Mouse (Mus musculus) neural tube, embryonic 13.5 days (tissue): ENCODE data around the gene Tspear. TPM values are rescaled to one million over a fixed set of nuclear protein-coding genes. Genes with fewer than 3 reads are reported as not detected.

Experiments
- ATAC-seq: fragments of 200-750 bp; cut with Nextera tagmentation; 2 replicates; pipeline ENCODE4 v1.8.0; 2017; ENCODE audit warnings: low read depth, mild to moderate bottlenecking, moderate TSS enrichment, moderate library complexity
- H3K27ac ChIP-seq: fragments of 300-500 bp; sonication (generic); replicated peaks from 2 replicates; pipeline ENCODE4 v1.5.1; 2015; ENCODE audit warnings: moderate library complexity, mild to moderate bottlenecking, inconsistent platforms
- H3K27me3 ChIP-seq: fragments of 300-500 bp; sonication (generic); 2 replicates; pipeline ENCODE4 v1.6.1; 2015; ENCODE audit warnings: mild to moderate bottlenecking, inconsistent platforms
- H3K36me3 ChIP-seq: fragments of 300-500 bp; sonication (generic); 2 replicates; pipeline ENCODE4 v1.6.1; 2015; ENCODE audit warnings: mild to moderate bottlenecking, inconsistent platforms
- H3K4me1 ChIP-seq: fragments of 300-500 bp; sonication (generic); replicated peaks from 2 replicates; pipeline ENCODE4 v1.6.1; 2015; ENCODE audit warnings: inconsistent platforms
- H3K4me2 ChIP-seq: fragments of 300-500 bp; sonication (generic); 2 replicates; pipeline ENCODE4 v1.6.1; 2015; ENCODE audit warnings: inconsistent platforms, mild to moderate bottlenecking, moderate library complexity
- H3K4me3 ChIP-seq: fragments of 300-500 bp; sonication (generic); 2 replicates; pipeline ENCODE4 v1.5.1; 2015; ENCODE audit warnings: mild to moderate bottlenecking, inconsistent platforms
- H3K9ac ChIP-seq: fragments of 300-500 bp; sonication (generic); 2 replicates; pipeline ENCODE4 v1.6.1; 2015; ENCODE audit warnings: moderate library complexity, mild to moderate bottlenecking, inconsistent platforms
- H3K9me3 ChIP-seq: fragments of 300-500 bp; sonication (generic); 2 replicates; pipeline ENCODE4 v1.6.1; 2016; ENCODE audit warnings: inconsistent platforms
- WGBS: fragments of 180-500 bp; shearing (Covaris S2); methylation state at CpG from one replicate; pipeline ENCODE4 v1.1.7; 2015; 5-methylcytosine and 5-hydroxymethylcytosine counted together
- polyA plus RNA-seq: library from polyadenylated mRNA; unstranded; fragments of >200 nt; fragmentation: Nextera tagmentation; extraction: Ambion mirVana; gene quantifications from 2 replicates; pipeline ENCODE4 v1.2.1, GENCODE M21; 2015

Tspear gene
- polyA plus RNA-seq, result 0.48 and 2.0 TPM in 2 replicates

DNA sequence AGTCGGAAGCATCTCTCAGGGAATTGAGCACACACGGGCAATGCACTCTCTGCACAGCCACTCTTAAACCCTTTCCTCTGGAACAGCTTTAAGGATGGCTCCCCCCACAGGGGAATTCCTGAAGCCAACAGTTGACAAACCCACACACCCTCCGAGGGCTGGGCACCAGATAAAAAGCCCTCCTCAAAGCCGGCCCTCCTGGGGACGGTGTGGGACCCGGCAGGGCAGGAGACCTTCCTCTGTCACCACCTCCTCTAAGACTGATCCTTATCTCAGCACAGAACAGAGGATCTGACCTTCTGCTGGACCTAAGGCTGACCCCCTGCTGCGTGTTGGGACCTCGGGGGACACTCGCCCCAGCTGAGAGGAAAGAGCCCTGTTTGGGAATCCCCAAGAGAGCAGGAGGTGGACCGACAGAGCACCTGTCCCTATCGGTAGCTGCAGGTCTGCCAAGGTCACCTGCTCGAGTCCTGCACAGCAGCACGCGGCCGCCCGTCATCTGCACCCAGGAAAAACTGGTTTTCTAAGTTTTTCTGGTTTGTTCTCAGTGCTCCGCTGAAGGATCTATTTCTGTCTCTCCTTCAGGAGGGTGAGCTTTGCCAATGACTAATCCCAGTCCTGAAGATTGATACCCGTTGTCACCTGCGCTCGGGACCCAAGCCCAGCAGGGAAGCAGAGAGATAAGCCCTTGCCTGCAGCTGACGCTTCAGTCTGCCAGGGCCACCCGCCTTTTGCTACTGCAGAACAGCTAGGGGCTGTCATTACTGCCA lies at the start of gene Tspear:
TSS of gene Tspear (plus strand) at position 675 of the 770 bp plus-strand sequence.
- peaks cover 40% of the 10 kb centered on the region for H3K27me3 ChIP-seq
- H3K4me3 ChIP-seq, result no peak within 1 kb of the TSS
- no peak within 1 kb of the TSS for H3K27ac ChIP-seq
- 8% methylated on average over 22 of the region's 22 CpGs for WGBS
- H3K36me3 ChIP-seq, result no peaks in the 10 kb centered on the region
- H3K9me3 ChIP-seq, result no peaks in the 10 kb centered on the region
- no peak for ATAC-seq
- H3K4me1 ChIP-seq, result peaks cover 36% of the 10 kb centered on the region
- H3K9ac ChIP-seq, result no peak within 1 kb of the TSS
- H3K4me2 ChIP-seq, result no peak within 1 kb of the TSS

DNA sequence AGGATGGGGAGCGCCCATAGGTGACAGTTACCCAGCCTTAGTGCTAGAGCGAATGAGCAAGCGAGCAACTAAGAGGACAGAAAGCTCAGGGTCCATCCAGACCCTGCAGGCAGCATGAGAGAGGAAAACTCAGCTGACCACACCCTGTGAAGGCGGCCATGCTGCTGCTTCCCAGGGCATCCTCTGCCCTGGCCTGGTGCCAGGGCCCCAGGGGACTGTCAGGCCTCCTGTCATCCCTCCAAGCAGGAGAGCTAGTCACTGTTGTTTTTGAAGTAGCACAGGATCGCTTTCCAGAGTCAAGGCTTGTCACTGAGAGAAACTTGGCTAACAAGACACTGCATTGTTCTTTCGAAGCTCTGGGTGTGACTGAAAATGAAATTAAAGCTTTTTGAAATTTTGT lies 47.4 kb upstream of the Tspear start:
- Histone ChIP-seq H3K4me2 (no peak overlapping the region), H3K4me1 (peaks cover 28% of the 10 kb centered on the region), H3K9ac (peak overlapping the region; percentile 9; the same call in 1 of the 2 replicates), H3K27ac (no peak overlapping the region), H3K27me3 (no peaks in the 10 kb centered on the region), H3K36me3 (peaks cover 72% of the 10 kb centered on the region), H3K9me3 (no peaks in the 10 kb centered on the region), H3K4me3 (no peak overlapping the region)
- WGBS, result 72% methylated on average over 6 of the region's 6 CpGs
- no peak for ATAC-seq

DNA sequence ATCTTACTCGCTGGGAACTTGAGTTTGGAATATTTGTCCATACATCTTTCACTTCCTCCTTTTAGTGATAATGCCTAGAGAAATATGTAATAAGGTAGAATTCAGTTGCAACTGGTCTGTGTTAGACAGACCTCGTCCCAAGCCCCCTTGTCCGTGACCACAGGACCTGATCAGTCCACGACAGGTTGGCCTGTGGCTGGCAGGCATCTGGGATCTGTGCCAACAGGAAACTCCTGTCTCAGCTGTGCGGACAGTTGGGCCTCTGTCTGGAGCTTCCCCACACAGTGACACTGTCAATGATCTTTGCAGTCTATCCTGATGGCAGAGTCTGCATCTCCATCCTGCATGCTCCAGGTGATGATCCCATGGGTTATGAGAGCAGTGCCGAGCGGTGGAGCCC lies 43.2 kb upstream of the Tspear start:
- peaks cover 73% of the 10 kb centered on the region for H3K36me3 ChIP-seq
- no peaks in the 10 kb centered on the region for H3K27me3 ChIP-seq
- 85% methylated on average over 7 of the region's 7 CpGs for WGBS
- no peak overlapping the region for H3K4me2 ChIP-seq
- no peak for ATAC-seq
- H3K9ac ChIP-seq, result no peak overlapping the region
- H3K27ac ChIP-seq, result no peak overlapping the region
- peaks cover 10% of the 10 kb centered on the region for H3K4me1 ChIP-seq
- no peak overlapping the region for H3K4me3 ChIP-seq
- H3K9me3 ChIP-seq, result no peaks in the 10 kb centered on the region

DNA sequence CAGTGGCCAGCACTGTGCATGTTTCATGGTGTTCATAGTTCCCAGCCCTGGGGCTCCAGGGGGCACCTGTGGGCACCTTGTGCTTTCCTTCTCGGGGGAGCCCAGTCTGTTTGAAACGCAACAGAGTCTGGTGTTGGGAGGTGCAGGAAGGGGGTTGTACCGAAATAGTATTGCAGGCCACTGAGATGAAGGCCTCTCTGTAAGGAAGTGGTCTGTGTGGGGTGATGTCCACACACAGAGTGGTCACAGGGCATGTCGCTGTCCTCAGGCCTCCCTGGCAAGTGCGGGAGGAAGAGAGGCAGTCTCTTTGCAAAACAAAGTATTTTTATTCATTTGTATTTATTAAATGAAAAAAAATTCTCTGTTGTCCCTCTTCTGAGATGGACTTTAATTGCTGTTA lies 40.8 kb upstream of the Tspear start:
- H3K36me3 ChIP-seq, result peaks cover 58% of the 10 kb centered on the region
- WGBS, result 90% methylated on average over 5 of the region's 5 CpGs
- no peak overlapping the region for H3K4me2 ChIP-seq
- H3K4me1 ChIP-seq, result peaks cover 9% of the 10 kb centered on the region
- no peak overlapping the region for H3K4me3 ChIP-seq
- H3K27ac ChIP-seq, result no peak overlapping the region
- no peak for ATAC-seq
- H3K27me3 ChIP-seq, result no peaks in the 10 kb centered on the region
- no peak overlapping the region for H3K9ac ChIP-seq
- no peaks in the 10 kb centered on the region for H3K9me3 ChIP-seq

DNA sequence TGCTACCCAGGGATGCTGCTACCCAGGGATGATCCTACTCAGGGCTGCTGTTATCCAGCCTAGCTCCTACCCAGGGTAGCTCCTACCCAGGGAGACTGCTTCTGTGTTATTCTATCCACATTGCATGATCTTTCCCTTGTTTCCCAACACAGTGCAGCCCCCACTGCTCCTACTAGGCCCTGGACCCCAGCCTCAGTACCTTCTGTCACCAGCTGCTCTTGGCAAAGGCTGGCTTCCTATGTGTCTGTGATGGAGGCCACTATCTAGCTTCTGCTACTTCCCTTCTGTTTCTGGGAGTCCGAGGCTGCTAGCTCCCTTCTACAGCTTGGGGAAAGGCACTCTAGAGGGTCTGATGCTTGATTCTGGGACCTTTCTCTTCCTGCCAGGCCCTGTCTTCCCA lies 38.9 kb upstream of the Tspear start:
- peaks cover 9% of the 10 kb centered on the region for H3K4me1 ChIP-seq
- H3K27ac ChIP-seq, result no peak overlapping the region
- no peaks in the 10 kb centered on the region for H3K9me3 ChIP-seq
- no peak overlapping the region for H3K4me3 ChIP-seq
- no peak overlapping the region for H3K4me2 ChIP-seq
- H3K27me3 ChIP-seq, result no peaks in the 10 kb centered on the region
- H3K36me3 ChIP-seq, result peaks cover 41% of the 10 kb centered on the region
- 85% methylated on average over 1 of the region's 1 CpGs for WGBS
- H3K9ac ChIP-seq, result no peak overlapping the region
- ATAC-seq, result no peak

DNA sequence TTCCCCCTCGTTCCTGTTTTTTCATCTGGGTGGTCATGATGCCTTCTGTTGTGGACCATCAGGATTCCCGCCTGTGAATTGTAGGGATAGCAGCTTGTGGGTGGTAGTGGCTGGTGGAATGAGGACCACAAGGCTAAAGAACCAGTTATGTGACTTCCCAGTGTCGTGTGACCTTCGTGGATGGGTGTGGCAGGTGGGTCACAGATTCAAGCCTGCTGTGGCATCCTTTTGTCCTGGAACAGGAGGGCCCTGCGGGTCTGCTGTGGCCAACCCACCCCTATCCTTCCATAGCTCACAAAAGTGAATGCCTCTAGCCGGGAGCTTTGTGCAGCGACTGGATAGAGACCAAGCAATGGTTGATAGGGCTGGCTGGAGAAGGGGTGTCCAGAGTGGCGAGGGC lies 38.5 kb upstream of the Tspear start:
- H3K4me1 ChIP-seq, result peaks cover 9% of the 10 kb centered on the region
- H3K27ac ChIP-seq, result no peak overlapping the region
- peaks cover 38% of the 10 kb centered on the region for H3K36me3 ChIP-seq
- 80% methylated on average over 8 of the region's 8 CpGs for WGBS
- H3K27me3 ChIP-seq, result no peaks in the 10 kb centered on the region
- no peak overlapping the region for H3K9ac ChIP-seq
- H3K4me3 ChIP-seq, result no peak overlapping the region
- H3K9me3 ChIP-seq, result no peaks in the 10 kb centered on the region
- no peak overlapping the region for H3K4me2 ChIP-seq
- ATAC-seq, result no peak

DNA sequence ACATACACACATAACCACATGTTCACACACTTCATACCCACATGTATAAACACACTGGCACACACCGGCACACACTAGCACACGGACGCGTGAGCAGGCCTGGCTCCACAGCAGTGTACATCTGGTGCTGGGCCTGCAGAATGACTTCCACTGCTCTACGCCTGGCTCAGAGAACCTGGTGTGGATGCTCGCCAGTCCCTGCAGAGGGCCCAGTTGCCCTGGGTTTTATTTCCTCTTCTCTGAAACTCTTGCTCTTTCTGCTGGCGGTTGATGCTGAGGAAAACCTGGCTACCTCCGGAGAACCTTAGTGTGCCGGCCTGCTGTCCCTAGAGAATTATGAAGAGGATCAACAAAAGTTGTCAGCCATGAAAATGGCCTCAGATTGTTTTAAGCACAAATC lies 34.3 kb upstream of the Tspear start:
- no peak overlapping the region for H3K4me2 ChIP-seq
- ATAC-seq, result no peak
- H3K36me3 ChIP-seq, result no peaks in the 10 kb centered on the region
- no peaks in the 10 kb centered on the region for H3K9me3 ChIP-seq
- 89% methylated on average over 9 of the region's 9 CpGs for WGBS
- peaks cover 9% of the 10 kb centered on the region for H3K4me1 ChIP-seq
- H3K27me3 ChIP-seq, result no peaks in the 10 kb centered on the region
- no peak overlapping the region for H3K4me3 ChIP-seq
- no peak overlapping the region for H3K9ac ChIP-seq
- no peak overlapping the region for H3K27ac ChIP-seq

DNA sequence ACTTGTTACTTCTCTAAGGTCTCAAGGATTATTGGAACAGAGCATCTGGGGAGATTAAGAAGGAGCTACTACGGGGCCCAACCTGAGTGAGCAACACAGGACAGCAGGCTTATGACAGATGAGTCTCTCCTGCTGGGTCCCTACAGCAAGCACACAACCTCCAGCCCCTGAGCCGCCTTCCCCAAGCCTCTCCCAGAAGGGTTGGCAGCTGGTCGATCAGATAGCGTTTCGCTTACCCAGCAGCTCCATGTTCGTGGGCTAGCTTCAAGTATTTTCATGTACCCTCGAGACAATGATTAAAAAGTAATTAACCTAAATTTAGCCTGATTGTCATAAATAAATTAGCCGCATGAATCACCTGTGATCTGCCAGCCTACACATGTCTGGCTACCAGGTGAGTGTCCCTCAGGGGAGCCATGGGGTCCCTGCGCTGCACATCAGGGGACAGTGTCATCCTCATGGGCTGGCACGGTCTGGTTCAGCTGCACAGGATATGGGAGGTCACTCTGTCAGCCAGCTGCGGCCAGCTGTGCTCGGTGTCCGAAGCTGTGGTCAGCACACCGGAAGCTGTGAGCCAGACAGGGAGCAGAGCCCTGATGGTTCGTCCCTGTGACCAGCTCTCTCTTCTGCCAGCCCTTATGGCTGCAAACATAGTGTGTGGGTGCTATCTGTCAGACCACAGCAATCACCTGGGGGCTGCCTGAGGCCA lies 27.9 kb upstream of the Tspear start:
- H3K27me3 ChIP-seq, result no peaks in the 10 kb centered on the region
- H3K36me3 ChIP-seq, result no peaks in the 10 kb centered on the region
- no peak for ATAC-seq
- H3K4me1 ChIP-seq, result peaks cover 10% of the 10 kb centered on the region
- WGBS, result 59% methylated on average over 15 of the region's 15 CpGs
- H3K4me2 ChIP-seq, result no peak overlapping the region
- H3K9ac ChIP-seq, result no peak overlapping the region
- no peaks in the 10 kb centered on the region for H3K9me3 ChIP-seq
- H3K27ac ChIP-seq, result no peak overlapping the region
- H3K4me3 ChIP-seq, result no peak overlapping the region

DNA sequence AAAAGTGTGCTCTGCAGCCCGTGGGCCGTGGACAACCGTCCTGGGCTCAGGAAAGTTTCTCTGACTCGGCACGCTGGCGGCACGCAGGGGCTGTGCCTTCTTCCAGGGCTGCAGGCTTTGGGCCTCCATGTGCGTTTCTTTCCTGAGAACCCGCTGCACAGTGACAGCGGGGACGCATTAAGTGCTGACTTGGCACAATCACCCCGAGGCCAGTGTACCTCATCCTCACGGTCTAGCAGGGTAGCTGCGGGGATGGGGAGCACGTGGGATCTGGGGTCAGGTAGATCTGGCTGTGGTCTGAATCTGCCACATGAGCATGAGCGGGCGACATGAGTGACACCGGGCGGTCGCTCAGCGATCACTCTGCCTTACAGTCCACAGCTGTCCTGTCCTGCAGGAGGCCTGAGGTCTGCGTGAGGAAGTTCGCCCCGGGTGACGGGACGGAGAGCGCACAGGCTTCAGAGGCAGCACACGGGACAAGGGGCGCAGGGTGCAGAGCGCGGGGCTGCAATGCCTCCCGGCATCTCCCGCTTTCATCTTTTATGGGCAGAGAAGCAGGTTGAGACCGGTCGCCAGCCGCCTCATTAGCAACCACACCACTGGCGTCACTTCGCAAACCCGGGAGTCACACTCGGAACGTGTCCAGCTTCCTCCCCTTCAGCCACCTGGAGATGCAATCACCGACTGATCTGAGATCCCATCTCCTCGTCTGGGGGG lies 22.3 kb upstream of the Tspear start:
- H3K4me2 ChIP-seq, result peak overlapping the region; percentile 35
- no peak overlapping the region for H3K4me3 ChIP-seq
- 40% methylated on average over 43 of the region's 43 CpGs for WGBS
- no peaks in the 10 kb centered on the region for H3K36me3 ChIP-seq
- H3K9ac ChIP-seq, result no peak overlapping the region
- peaks cover 5% of the 10 kb centered on the region for H3K4me1 ChIP-seq
- no peak overlapping the region for H3K27ac ChIP-seq
- no peaks in the 10 kb centered on the region for H3K27me3 ChIP-seq
- H3K9me3 ChIP-seq, result no peaks in the 10 kb centered on the region
- no peak for ATAC-seq

DNA sequence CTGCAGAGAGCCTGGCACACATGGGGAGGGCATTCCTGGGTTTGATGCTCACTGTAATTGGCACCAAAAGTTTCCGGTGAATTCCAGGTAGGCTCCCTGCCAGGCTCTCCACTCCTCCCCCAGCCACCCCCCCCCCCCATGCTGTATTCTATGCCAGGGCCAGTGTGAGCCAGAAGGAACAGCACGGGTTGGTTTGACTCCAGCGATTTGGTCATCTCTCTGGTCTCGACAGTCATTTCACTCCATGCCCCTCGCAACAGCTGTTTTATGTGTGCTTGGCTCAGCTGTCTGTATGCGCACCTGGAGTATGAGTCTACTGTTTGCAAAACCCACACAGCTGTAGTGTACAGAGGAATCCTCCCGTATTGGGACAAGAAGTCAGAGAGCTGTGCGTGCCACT lies 20.0 kb upstream of the Tspear start:
- peaks cover 5% of the 10 kb centered on the region for H3K4me1 ChIP-seq

DNA sequence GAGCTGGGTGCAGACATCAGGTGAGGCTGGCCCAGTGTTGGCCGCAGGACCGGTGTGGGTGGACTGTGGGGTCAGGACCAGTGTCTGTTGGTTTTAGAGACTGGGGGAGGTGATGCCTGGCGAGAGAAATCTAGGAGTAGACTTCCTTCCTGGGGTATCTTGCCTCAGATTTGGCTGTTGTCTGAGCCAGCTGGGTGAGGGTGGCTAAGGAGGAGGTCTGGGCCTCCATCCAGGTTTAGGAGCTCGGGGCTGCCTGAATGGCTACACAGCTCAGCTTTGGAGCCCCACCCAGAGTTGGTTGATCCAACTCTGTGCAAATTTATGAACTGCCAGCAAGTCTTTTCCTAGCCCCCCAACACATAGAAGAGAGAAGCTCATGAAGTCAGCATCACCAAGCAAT lies 19.0 kb upstream of the Tspear start:
- H3K9ac ChIP-seq, result no peak overlapping the region
- no peak overlapping the region for H3K4me2 ChIP-seq
- WGBS, result 82% methylated on average over 4 of the region's 4 CpGs
- H3K27me3 ChIP-seq, result no peaks in the 10 kb centered on the region
- H3K27ac ChIP-seq, result no peak overlapping the region
- no peak overlapping the region for H3K4me3 ChIP-seq
- H3K9me3 ChIP-seq, result no peaks in the 10 kb centered on the region
- ATAC-seq, result no peak
- H3K4me1 ChIP-seq, result peaks cover 5% of the 10 kb centered on the region
- no peaks in the 10 kb centered on the region for H3K36me3 ChIP-seq

More for the DNA sequence above, 20.0 kb upstream of the Tspear start:
- ATAC-seq, result 0 out of 2 replicates have a peak, but pooled peaks have one; percentile 15
- Histone ChIP-seq H3K9ac (no peak overlapping the region), H3K9me3 (no peaks in the 10 kb centered on the region), H3K27ac (no peak overlapping the region), H3K4me3 (no peak overlapping the region), H3K27me3 (no peaks in the 10 kb centered on the region), H3K4me2 (no peak overlapping the region), H3K36me3 (no peaks in the 10 kb centered on the region)
- 79% methylated on average over 8 of the region's 8 CpGs for WGBS

DNA sequence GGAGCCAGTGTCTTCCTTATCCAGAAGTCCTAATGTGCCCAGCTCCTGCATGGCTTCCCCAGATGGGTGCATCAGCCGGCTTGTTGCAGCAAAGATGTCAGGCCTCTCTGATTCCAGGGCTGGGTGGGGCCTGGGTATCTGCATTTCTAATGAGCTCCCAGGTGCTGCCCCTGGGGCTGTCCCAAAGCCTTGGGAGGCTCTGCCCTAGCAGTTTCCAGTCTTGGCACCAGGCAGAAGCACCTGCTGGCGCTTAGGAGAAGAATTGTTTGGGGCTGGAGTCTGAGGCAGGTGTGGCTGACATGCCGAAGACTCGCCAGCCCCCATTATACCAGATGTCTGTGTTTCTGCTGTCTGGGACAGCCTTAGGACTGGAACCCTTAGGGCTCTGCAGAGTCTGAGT lies 15.7 kb upstream of the Tspear start:
- H3K4me2 ChIP-seq, result no peak overlapping the region
- WGBS, result 83% methylated on average over 4 of the region's 4 CpGs
- no peak overlapping the region for H3K27ac ChIP-seq
- no peaks in the 10 kb centered on the region for H3K36me3 ChIP-seq
- H3K4me3 ChIP-seq, result no peak overlapping the region
- no peaks in the 10 kb centered on the region for H3K9me3 ChIP-seq
- ATAC-seq, result no peak
- no peaks in the 10 kb centered on the region for H3K4me1 ChIP-seq
- H3K27me3 ChIP-seq, result peaks cover 13% of the 10 kb centered on the region; the same call in 1 of the 2 replicates
- H3K9ac ChIP-seq, result no peak overlapping the region
